Mouse (Mus musculus) forebrain, embryonic 12.5 days (tissue): ENCODE measurements around the gene Arcn1. TPM values are rescaled to one million over a fixed set of nuclear protein-coding genes. Genes with fewer than 3 reads are reported as not detected.

Source experiments
- ATAC-seq: fragments of 200-750 bp; cut with Nextera tagmentation; 2 replicates; pipeline ENCODE4 v1.8.0; 2017; ENCODE audit warnings: moderate TSS enrichment; ENCODE audit not compliant: low FRiP score
- H3K27ac ChIP-seq: fragments of 300-500 bp; sonication (generic); 2 replicates; pipeline ENCODE4 v1.5.1; 2016; ENCODE audit warnings: mild to moderate bottlenecking
- H3K27me3 ChIP-seq: fragments of 300-500 bp; sonication (generic); 2 replicates; pipeline ENCODE4 v1.6.1; 2016; ENCODE audit warnings: mild to moderate bottlenecking
- H3K36me3 ChIP-seq: fragments of 300-500 bp; sonication (generic); replicated peaks from 2 replicates; pipeline ENCODE4 v1.6.1; 2016; ENCODE audit warnings: mild to moderate bottlenecking
- H3K4me1 ChIP-seq: fragments of 300-500 bp; sonication (generic); 2 replicates; pipeline ENCODE4 v1.6.1; 2016
- H3K4me2 ChIP-seq: fragments of 300-500 bp; sonication (generic); 2 replicates; pipeline ENCODE4 v1.6.1; 2016; ENCODE audit warnings: mild to moderate bottlenecking, moderate library complexity
- H3K4me3 ChIP-seq: fragments of 300-500 bp; sonication (generic); replicated peaks from 2 replicates; pipeline ENCODE4 v1.5.1; 2016; ENCODE audit warnings: mild to moderate bottlenecking
- H3K9ac ChIP-seq: fragments of 300-500 bp; sonication (generic); 2 replicates; pipeline ENCODE4 v1.6.1; 2016; ENCODE audit warnings: mild to moderate bottlenecking
- H3K9me3 ChIP-seq: fragments of 300-500 bp; sonication (generic); 2 replicates; pipeline ENCODE4 v1.6.1; 2016
- WGBS: fragments of 180-500 bp; shearing (Covaris S2); methylation state at CpG from one replicate; pipeline ENCODE4 v1.1.7; 2016; 5-methylcytosine and 5-hydroxymethylcytosine counted together
- polyA plus RNA-seq: library from polyadenylated mRNA; unstranded; fragments of >200 nt; fragmentation: Nextera tagmentation; extraction: Ambion mirVana; gene quantifications from 2 replicates; pipeline ENCODE4 v1.2.1, GENCODE M21; 2016

Arcn1 gene
- polyA plus RNA-seq, 1 experiment from 2014 or later = 167 TPM

- Histone ChIP-seq H3K27me3 (no peaks in the 10 kb centered on the region), H3K27ac (peak overlapping the region; percentile 70), H3K4me3 (no peak overlapping the region), H3K4me1 (peaks cover 81% of the 10 kb centered on the region), H3K4me2 (no peak overlapping the region), H3K9me3 (no peaks in the 10 kb centered on the region), H3K36me3 (no peaks in the 10 kb centered on the region), H3K9ac (no peak overlapping the region)
- WGBS = 81% methylated on average over 11 of the region's 11 CpGs
- no peak for ATAC-seq
Observed at GRCm38 (mm10) chr9:44723521-44724041, 44.1 kb downstream of the Arcn1 start.

- Histone ChIP-seq H3K9me3 (no peaks in the 10 kb centered on the region), H3K4me2 (no peak overlapping the region), H3K27me3 (no peaks in the 10 kb centered on the region), H3K9ac (no peak overlapping the region), H3K27ac (peak overlapping the region; percentile 70), H3K4me3 (no peak overlapping the region), H3K36me3 (no peaks in the 10 kb centered on the region; the same call in 1 of the 2 replicates), H3K4me1 (peaks cover 81% of the 10 kb centered on the region)
- 65% methylated on average over 7 of the region's 7 CpGs for WGBS
- no peak for ATAC-seq
Observed at GRCm38 (mm10) chr9:44723008-44723407, 44.6 kb downstream of the Arcn1 start.

- Histone ChIP-seq H3K4me2 (no peak overlapping the region), H3K4me1 (peaks cover 82% of the 10 kb centered on the region), H3K9ac (no peak overlapping the region), H3K27ac (peak overlapping the region; percentile 70), H3K9me3 (no peaks in the 10 kb centered on the region), H3K36me3 (peaks cover 3% of the 10 kb centered on the region; the same call in 1 of the 2 replicates), H3K4me3 (no peak overlapping the region), H3K27me3 (no peaks in the 10 kb centered on the region)
- ATAC-seq = no peak
- 77% methylated on average over 7 of the region's 7 CpGs for WGBS
Observed at GRCm38 (mm10) chr9:44722575-44722974, 45.1 kb downstream of the Arcn1 start.

- Histone ChIP-seq H3K4me3 (peak overlapping the region; percentile 67), H3K36me3 (peaks cover 9% of the 10 kb centered on the region), H3K27ac (peak overlapping the region; percentile 84)
Observed at GRCm38 (mm10) chr9:44721877-44722186, 45.8 kb downstream of the Arcn1 start.

GRCm38 (mm10) chr9:44721154-44721876 lies 46.3 kb downstream of the Arcn1 start:
- H3K4me3 ChIP-seq = peak overlapping the region; percentile 67
- H3K27me3 ChIP-seq = no peaks in the 10 kb centered on the region
- ATAC-seq = peak; percentile 92
- H3K4me2 ChIP-seq = peak overlapping the region; percentile 79
- peaks cover 15% of the 10 kb centered on the region for H3K36me3 ChIP-seq
- H3K4me1 ChIP-seq = peaks cover 72% of the 10 kb centered on the region
- no peaks in the 10 kb centered on the region for H3K9me3 ChIP-seq
- peak overlapping the region; percentile 84 for H3K27ac ChIP-seq
- peak overlapping the region; percentile 84 for H3K9ac ChIP-seq
- 1% methylated on average over 40 of the region's 40 CpGs for WGBS

More at GRCm38 (mm10) chr9:44721877-44722186, 45.8 kb downstream of the Arcn1 start:
- Histone ChIP-seq H3K9ac (no peak overlapping the region; the same call in 1 of the 2 replicates), H3K4me1 (peaks cover 77% of the 10 kb centered on the region), H3K9me3 (no peaks in the 10 kb centered on the region), H3K4me2 (peak overlapping the region; percentile 79), H3K27me3 (no peaks in the 10 kb centered on the region)
- 84% methylated on average over 3 of the region's 3 CpGs for WGBS
- no peak; the same call in 1 of the 2 replicates for ATAC-seq

- peak overlapping the region; percentile 84 for H3K9ac ChIP-seq
- H3K36me3 ChIP-seq = peaks cover 22% of the 10 kb centered on the region
- peak overlapping the region; percentile 79 for H3K4me2 ChIP-seq
- peaks cover 64% of the 10 kb centered on the region for H3K4me1 ChIP-seq
- peak; percentile 31; the same call in 1 of the 2 replicates for ATAC-seq
- peak overlapping the region; percentile 84 for H3K27ac ChIP-seq
- no peaks in the 10 kb centered on the region for H3K27me3 ChIP-seq
- WGBS = 15% methylated on average over 9 of the region's 9 CpGs
- H3K4me3 ChIP-seq = peak overlapping the region; percentile 67
- no peaks in the 10 kb centered on the region for H3K9me3 ChIP-seq
Observed at GRCm38 (mm10) chr9:44720358-44721153, 47.1 kb downstream of the Arcn1 start.

- peak overlapping the region; percentile 84 for H3K27ac ChIP-seq
- H3K4me2 ChIP-seq = peak overlapping the region; percentile 79
- no peaks in the 10 kb centered on the region for H3K27me3 ChIP-seq
- WGBS = 70% methylated on average over 8 of the region's 8 CpGs
- H3K4me1 ChIP-seq = peaks cover 56% of the 10 kb centered on the region
- H3K4me3 ChIP-seq = peak overlapping the region; percentile 67
- no peaks in the 10 kb centered on the region for H3K9me3 ChIP-seq
- H3K36me3 ChIP-seq = peaks cover 30% of the 10 kb centered on the region
- 0 out of 2 replicates have a peak, but pooled peaks have one; percentile 10 for ATAC-seq
- peak overlapping the region; percentile 84 for H3K9ac ChIP-seq
Observed at GRCm38 (mm10) chr9:44719632-44720357, 47.9 kb downstream of the Arcn1 start.

- peaks cover 49% of the 10 kb centered on the region for H3K4me1 ChIP-seq
- H3K27ac ChIP-seq = no peak overlapping the region
- H3K27me3 ChIP-seq = no peaks in the 10 kb centered on the region
- 87% methylated on average over 12 of the region's 12 CpGs for WGBS
- no peak overlapping the region for H3K9ac ChIP-seq
- peaks cover 36% of the 10 kb centered on the region for H3K36me3 ChIP-seq
- no peak overlapping the region for H3K4me2 ChIP-seq
- no peak for ATAC-seq
- no peaks in the 10 kb centered on the region for H3K9me3 ChIP-seq
- H3K4me3 ChIP-seq = no peak overlapping the region
Observed at GRCm38 (mm10) chr9:44718937-44719631, 48.6 kb downstream of the Arcn1 start.

GRCm38 (mm10) chr9:44717822-44718242 lies 49.8 kb downstream of the Arcn1 start:
- no peak overlapping the region for H3K9ac ChIP-seq
- no peak overlapping the region for H3K4me2 ChIP-seq
- H3K4me3 ChIP-seq = no peak overlapping the region
- peaks cover 46% of the 10 kb centered on the region for H3K36me3 ChIP-seq
- no peaks in the 10 kb centered on the region for H3K9me3 ChIP-seq
- 94% methylated on average over 10 of the region's 10 CpGs for WGBS
- no peaks in the 10 kb centered on the region for H3K27me3 ChIP-seq
- no peak for ATAC-seq
- no peak overlapping the region for H3K27ac ChIP-seq
- H3K4me1 ChIP-seq = peaks cover 37% of the 10 kb centered on the region

GRCm38 (mm10) chr9:44716997-44717821 lies 50.4 kb downstream of the Arcn1 start:
- Histone ChIP-seq H3K27ac (no peak overlapping the region), H3K4me1 (peaks cover 32% of the 10 kb centered on the region), H3K4me2 (no peak overlapping the region), H3K9me3 (no peaks in the 10 kb centered on the region), H3K9ac (no peak overlapping the region), H3K27me3 (no peaks in the 10 kb centered on the region), H3K36me3 (peaks cover 52% of the 10 kb centered on the region), H3K4me3 (no peak overlapping the region)
- ATAC-seq = no peak
- WGBS = 81% methylated on average over 6 of the region's 6 CpGs
